Mouse (Mus musculus): Measurements from ENCODE around the gene Slc22a4. TPM values are rescaled to one million over a fixed set of nuclear protein-coding genes. Genes with fewer than 3 reads are reported as not detected.
"Not testable (repeated sequence)": the region's sequence is repeated elsewhere in the genome, so short reads cannot be mapped to it uniquely, and the experiment has no call there.

The Slc22a4 gene
- total RNA-seq, 2 experiments from 2014 or later, result 4.3 to 5.3 TPM

DNA sequence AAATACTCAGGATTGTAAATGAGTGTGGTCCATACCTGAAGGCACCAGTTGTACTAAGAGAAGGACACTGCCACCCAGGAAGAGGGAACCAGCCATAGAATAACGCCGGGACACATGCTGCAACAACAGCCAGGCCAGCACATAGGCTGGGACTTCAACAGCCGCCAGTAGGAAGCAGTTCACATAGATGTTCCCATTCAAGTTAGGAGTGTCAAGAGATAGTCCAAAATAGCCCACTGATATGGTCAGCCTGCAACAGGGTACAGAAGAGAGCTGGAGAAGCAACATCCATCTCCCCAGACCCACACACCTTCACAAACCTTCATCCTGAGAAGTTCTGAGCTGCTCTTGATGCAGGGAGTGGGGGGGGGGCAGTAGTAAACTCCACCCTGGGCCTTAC is 73.2 kb downstream of the Slc22a4 start:
- DNase-seq (ENCODE audit: low spot score in 2 of 2), result no peak
- intact Hi-C loops (cut with DNase I), result loop anchor here (5.0 kb wide), 1 partner anchor 87 kb away; no protein-coding TSS in a partner anchor

GRCm38 (mm10) chr11:53950133-53950532 is 77.8 kb downstream of the Slc22a4 start:
- DNase-seq (ENCODE audit: low spot score in 2 of 2), result not testable (repeated sequence)
- intact Hi-C loops (cut with DNase I), result loop anchor here (5.0 kb wide), 1 partner anchor 83 kb away; no protein-coding TSS in a partner anchor

Other genes starting within 250 kb of the Slc22a4 start
- 1 to 10 TPM; 4.0 to 4.5 TPM for gene Gm12216, start 168.8 kb downstream of the Slc22a4 start, total RNA-seq (2021)
- 10 to 100 TPM in 1 of 2 experiments, 1 to 10 TPM in 1; 7.8 to 13.1 TPM for gene Slc22a5, start 136.4 kb downstream of the Slc22a4 start, total RNA-seq (2021)
- gene Slc22a21, start 47.8 kb downstream of the Slc22a4 start, total RNA-seq (2021), result 1 to 10 TPM; 1.1 to 1.9 TPM
- gene Pdlim4, start 40.9 kb upstream of the Slc22a4 start, total RNA-seq (2021), result 10 to 100 TPM; 12.2 to 13.1 TPM
- 10 to 100 TPM; 15.4 to 21.4 TPM for gene P4ha2, start 72.0 kb upstream of the Slc22a4 start, total RNA-seq (2021)
- not detected for gene Csf2, start 221.6 kb upstream of the Slc22a4 start, total RNA-seq (2021)
- not detected for gene Il3, start 239.2 kb upstream of the Slc22a4 start, total RNA-seq (2021)